Mouse (Mus musculus) MEL (cell line): ENCODE results near the gene Tspan9. TPM values are rescaled to one million over a fixed set of nuclear protein-coding genes. Genes with fewer than 3 reads are reported as not detected.

Experiments used
- DNase-seq: peaks from one replicate; pipeline ENCODE4 v3.0.0; 2011; ENCODE audit warnings: low read depth, low spot score
- H3K27ac ChIP-seq: 2 replicates; pipeline ENCODE4 v1.5.1; 2012; ENCODE audit warnings: low read depth, mild to moderate bottlenecking, control low read depth, low read length, moderate library complexity; ENCODE audit not compliant: control insufficient read depth
- H3K27me3 ChIP-seq, 2 experiments: fragments of 150-350 bp in 1 of 2; sonication (generic) in 1 of 2; 2 replicates each; pipeline ENCODE4 v1.6.1; 2012; ENCODE audit warnings: low read length in 2 of 2, mild to moderate bottlenecking in 2 of 2, improper control_type of control experiment in 1 of 2, moderate library complexity in 1 of 2; ENCODE audit not compliant: insufficient read depth in 2 of 2, control insufficient read depth in 1 of 2
- H3K36me3 ChIP-seq, 2 experiments: 2 replicates each; pipeline ENCODE4 v1.6.1; 2012 to 2014; ENCODE audit warnings: low read length in 2 of 2, improper control_type of control experiment in 1 of 2, inconsistent platforms in 1 of 2, mild to moderate bottlenecking in 1 of 2; ENCODE audit not compliant: insufficient read depth in 2 of 2, control insufficient read depth in 1 of 2
- H3K4me1 ChIP-seq, 2 experiments: fragments of 150-350 bp in 1 of 2; sonication (generic) in 1 of 2; 2 replicates each; pipeline ENCODE4 v1.6.1; 2012; ENCODE audit warnings: low read length in 2 of 2, improper control_type of control experiment in 1 of 2, mild to moderate bottlenecking in 1 of 2; ENCODE audit not compliant: insufficient read depth in 2 of 2, control insufficient read depth in 1 of 2
- H3K4me3 ChIP-seq, 2 experiments: fragments of 150-350 bp in 1 of 2; sonication (generic) in 1 of 2; 2 replicates each; pipeline ENCODE4 v1.5.1; 2012; ENCODE audit warnings: low read depth in 2 of 2, low read length in 2 of 2, mild to moderate bottlenecking in 2 of 2, moderate library complexity in 2 of 2, control low read depth in 1 of 2, improper control_type of control experiment in 1 of 2; ENCODE audit not compliant: control insufficient read depth in 1 of 2, insufficient read depth in 1 of 2
- H3K79me2 ChIP-seq: 2 replicates; pipeline ENCODE4 v1.6.1; 2012; ENCODE audit warnings: mild to moderate bottlenecking, low read length, moderate library complexity; ENCODE audit not compliant: control insufficient read depth, poor library complexity, insufficient read depth
- H3K9ac ChIP-seq: 2 replicates; pipeline ENCODE4 v1.6.1; 2012; ENCODE audit warnings: low read depth, mild to moderate bottlenecking, control low read depth, low read length, moderate library complexity; ENCODE audit not compliant: control insufficient read depth, poor library complexity, severe bottlenecking
- H3K9me3 ChIP-seq: fragments of 150-350 bp; sonication (generic); replicated peaks from 2 replicates; pipeline ENCODE4 v1.6.1; 2012; ENCODE audit warnings: mild to moderate bottlenecking, low read length, improper control_type of control experiment, moderate library complexity; ENCODE audit not compliant: insufficient read depth
- CHD1 ChIP-seq: IDR thresholded peaks from 2 replicates; pipeline ENCODE4 v1.6.1; 2012; ENCODE audit warnings: low read depth, mild to moderate bottlenecking, inconsistent platforms, low read length, improper control_type of control experiment
- E2F4 ChIP-seq: IDR thresholded peaks from 2 replicates; pipeline ENCODE4 v1.6.1; 2011; ENCODE audit warnings: low read depth, low read length, improper control_type of control experiment, borderline replicate concordance
- EP300 ChIP-seq, 2 experiments: IDR thresholded peaks; 2 replicates each; pipeline ENCODE4 v1.6.1; 2011; ENCODE audit warnings: improper control_type of control experiment in 2 of 2, low read length in 2 of 2, low read depth in 1 of 2, mild to moderate bottlenecking in 1 of 2
- GABPA ChIP-seq: IDR thresholded peaks from 2 replicates; pipeline ENCODE4 v1.6.1; 2012; ENCODE audit warnings: low read depth, mild to moderate bottlenecking, inconsistent platforms, low read length, improper control_type of control experiment, moderate library complexity
- HCFC1 ChIP-seq: IDR thresholded peaks from 2 replicates; pipeline ENCODE4 v1.6.1; 2012; ENCODE audit warnings: low read depth, mild to moderate bottlenecking, inconsistent platforms, low read length, improper control_type of control experiment, moderate library complexity
- MAFK ChIP-seq: IDR thresholded peaks from 2 replicates; pipeline ENCODE4 v1.6.1; 2011; ENCODE audit warnings: low read depth, mild to moderate bottlenecking, low read length, improper control_type of control experiment, borderline replicate concordance
- MAX ChIP-seq: IDR thresholded peaks from 2 replicates; pipeline ENCODE4 v1.6.1; 2011; ENCODE audit warnings: low read length, improper control_type of control experiment
- MAZ ChIP-seq: IDR thresholded peaks from 2 replicates; pipeline ENCODE4 v1.6.1; 2012; ENCODE audit warnings: low read depth, mild to moderate bottlenecking, inconsistent platforms, low read length, improper control_type of control experiment
- MXI1 ChIP-seq: IDR thresholded peaks from 2 replicates; pipeline ENCODE4 v1.6.1; 2011; ENCODE audit warnings: mild to moderate bottlenecking, low read depth, low read length, improper control_type of control experiment
- MYB ChIP-seq: IDR thresholded peaks from 2 replicates; pipeline ENCODE4 v1.6.1; 2011; ENCODE audit warnings: mild to moderate bottlenecking, low read depth, low read length, improper control_type of control experiment
- MYC ChIP-seq: IDR thresholded peaks from 2 replicates; pipeline ENCODE4 v1.6.1; 2011; ENCODE audit warnings: low read depth, mild to moderate bottlenecking, low read length, improper control_type of control experiment, moderate library complexity
- NELFE ChIP-seq: IDR thresholded peaks from 2 replicates; pipeline ENCODE4 v1.6.1; 2011; ENCODE audit warnings: low read depth, low read length, improper control_type of control experiment
- NRF1 ChIP-seq: IDR thresholded peaks from 2 replicates; pipeline ENCODE4 v1.6.1; 2014; ENCODE audit warnings: low read depth, mild to moderate bottlenecking, inconsistent platforms, low read length, improper control_type of control experiment, moderate library complexity; ENCODE audit not compliant: poor library complexity, insufficient read depth, severe bottlenecking
- POLR2A ChIP-seq, 2 experiments: IDR thresholded peaks; 2 replicates each; pipeline ENCODE4 v1.6.1; 2011 to 2012; ENCODE audit warnings: low read length in 2 of 2, mild to moderate bottlenecking in 2 of 2, control low read depth in 1 of 2, improper control_type of control experiment in 1 of 2, low read depth in 1 of 2, moderate library complexity in 1 of 2; ENCODE audit not compliant: control insufficient read depth in 1 of 2, insufficient read depth in 1 of 2, poor library complexity in 1 of 2
- POLR2AphosphoS2 ChIP-seq: IDR thresholded peaks from 2 replicates; pipeline ENCODE4 v1.6.1; 2011; ENCODE audit warnings: low read length, improper control_type of control experiment
- POLR2AphosphoS5 ChIP-seq: IDR thresholded peaks from 2 replicates; pipeline ENCODE4 v1.6.1; 2012; ENCODE audit warnings: low read depth, borderline replicate concordance, mild to moderate bottlenecking, inconsistent platforms, low read length, moderate library complexity, mixed read lengths
- RAD21 ChIP-seq: IDR thresholded peaks from 2 replicates; pipeline ENCODE4 v1.6.1; 2011; ENCODE audit warnings: mild to moderate bottlenecking, low read depth, low read length, improper control_type of control experiment
- SIN3A ChIP-seq: IDR thresholded peaks from 2 replicates; pipeline ENCODE4 v1.6.1; 2012; ENCODE audit warnings: low read length, improper control_type of control experiment, inconsistent platforms
- TAL1 ChIP-seq: IDR thresholded peaks from 2 replicates; pipeline ENCODE4 v1.6.1; 2012; ENCODE audit warnings: mild to moderate bottlenecking, inconsistent platforms, low read length, moderate library complexity, mixed read lengths
- TBP ChIP-seq: IDR thresholded peaks from 2 replicates; pipeline ENCODE4 v1.8.0; 2011; ENCODE audit warnings: low read depth, low read length, improper control_type of control experiment
- UBTF ChIP-seq: IDR thresholded peaks from 2 replicates; pipeline ENCODE4 v1.6.1; 2012; ENCODE audit warnings: low read depth, mild to moderate bottlenecking, inconsistent platforms, low read length, improper control_type of control experiment, moderate library complexity, borderline replicate concordance; ENCODE audit not compliant: insufficient read depth
- USF1 ChIP-seq: IDR thresholded peaks from 2 replicates; pipeline ENCODE4 v1.6.1; 2014; ENCODE audit warnings: low read depth, mild to moderate bottlenecking, inconsistent platforms, low read length, improper control_type of control experiment, moderate library complexity
- ZC3H11A ChIP-seq: IDR thresholded peaks from 2 replicates; pipeline ENCODE4 v1.6.1; 2012; ENCODE audit warnings: low read depth, mild to moderate bottlenecking, inconsistent platforms, low read length, improper control_type of control experiment
- ZKSCAN1 ChIP-seq: IDR thresholded peaks from 2 replicates; pipeline ENCODE4 v1.6.1; 2012; ENCODE audit warnings: low read depth, mild to moderate bottlenecking, inconsistent platforms, low read length, improper control_type of control experiment, moderate library complexity
- ZMIZ1 ChIP-seq: IDR thresholded peaks from 2 replicates; pipeline ENCODE4 v1.6.1; 2012; ENCODE audit warnings: low read depth, mild to moderate bottlenecking, inconsistent platforms, low read length, improper control_type of control experiment, moderate library complexity
- ZNF384 ChIP-seq: IDR thresholded peaks from 2 replicates; pipeline ENCODE4 v1.6.1; 2012; ENCODE audit warnings: low read depth, mild to moderate bottlenecking, inconsistent platforms, low read length, improper control_type of control experiment
- polyA plus RNA-seq, 2 experiments: library from polyadenylated mRNA; stranded (reverse) in 1 of 2; unstranded in 1 of 2; fragments of >175 nt in 1 of 2; fragments of >200 nt in 1 of 2; gene quantifications; 2 replicates each; pipeline versions ENCODE4 v1.2.1 to v1.2.4; 2012; ENCODE audit warnings: low replicate concordance in 2 of 2, low read depth in 1 of 2; ENCODE audit not compliant: insufficient read length in 2 of 2, insufficient read depth in 1 of 2, missing spikeins in 1 of 2
- total RNA-seq: library from RNA; depleted of rRNA; stranded (reverse); fragments of 300-350 nt; gene quantifications from 2 replicates; pipeline ENCODE4 v1.2.3, GENCODE M21; 2012

Gene Tspan9
- total and polyA plus RNA-seq, 3 experiments, result 0.08 to 3.4 TPM; not detected in 1

- Histone ChIP-seq H3K27me3 (no peaks in the 10 kb centered on the region), H3K9me3 (no peaks in the 10 kb centered on the region), H3K79me2 (no peaks in the 10 kb centered on the region), H3K9ac (no peak overlapping the region), H3K36me3 (no peaks in the 10 kb centered on the region), H3K27ac (no peak overlapping the region), H3K4me1 (no peaks in the 10 kb centered on the region), H3K4me3 (no peak overlapping the region)
- no peak for DNase-seq
- TF ChIP-seq POLR2AphosphoS2, result no peak
- TF ChIP-seq SIN3A, result no peak
- no peak for TF ChIP-seq E2F4
- no peak for TF ChIP-seq POLR2A (IDR thresholded peaks at IDR 0.05; ENCODE audit: control insufficient read depth in 1 of 2, insufficient read depth in 1 of 2, low read depth in 1 of 2, low read length in 2 of 2, poor library complexity in 1 of 2)
- TF ChIP-seq ZKSCAN1, result no peak
- no peak for TF ChIP-seq MYB
- TF ChIP-seq EP300 (IDR thresholded peaks at IDR 0.05; ENCODE audit: low read depth in 1 of 2, low read length in 2 of 2), result no peak
- TF ChIP-seq TBP, result no peak
- no peak for TF ChIP-seq GABPA
- TF ChIP-seq TAL1, result no peak
- TF ChIP-seq CHD1, result no peak
- TF ChIP-seq POLR2AphosphoS5, result no peak
Measured at GRCm38 (mm10) chr6:128085488-128086066, 57.8 kb downstream of the Tspan9 start.

DNA sequence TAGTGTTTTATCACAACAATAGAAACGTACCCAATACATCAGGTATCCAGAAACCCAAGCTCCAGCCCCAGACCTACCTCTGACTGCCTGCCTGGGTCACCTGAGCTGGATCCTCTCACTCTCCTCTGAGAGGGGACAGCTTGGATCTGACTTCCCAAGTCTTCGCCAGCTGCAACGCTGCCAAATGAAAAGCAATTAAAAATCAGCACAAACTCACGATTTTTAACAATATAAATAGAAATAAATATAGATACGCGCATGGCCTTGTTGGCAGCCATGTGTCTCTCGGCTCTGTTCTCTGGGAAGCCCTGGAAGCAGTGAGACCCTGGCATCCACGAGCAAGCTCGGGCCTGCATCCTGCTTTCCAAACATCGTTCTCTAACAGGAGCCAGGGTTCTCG, 60.1 kb downstream of the Tspan9 start:
- no peak for DNase-seq
- no peak overlapping the region for H3K9ac ChIP-seq
- TF ChIP-seq HCFC1, result no peak
- TF ChIP-seq TAL1, result no peak
- no peak for TF ChIP-seq ZNF384
- TF ChIP-seq MAX, result no peak
- TF ChIP-seq MAFK, result no peak
- TF ChIP-seq ZC3H11A, result no peak
- no peak for TF ChIP-seq E2F4
- no peak for TF ChIP-seq MYC
- TF ChIP-seq MXI1, result no peak
- no peak for TF ChIP-seq NRF1
- TF ChIP-seq MAZ, result no peak
- no peak for TF ChIP-seq NELFE
- no peak for TF ChIP-seq POLR2AphosphoS2
- no peak for TF ChIP-seq UBTF
- no peak for TF ChIP-seq USF1
- no peak for TF ChIP-seq ZMIZ1
- TF ChIP-seq CHD1, result no peak
- no peak for TF ChIP-seq EP300 (IDR thresholded peaks at IDR 0.05; ENCODE audit: low read depth in 1 of 2, low read length in 2 of 2)
- TF ChIP-seq RAD21, result no peak
- no peaks in the 10 kb centered on the region for H3K27me3 ChIP-seq
- H3K27ac ChIP-seq, result no peak overlapping the region
- no peaks in the 10 kb centered on the region for H3K4me1 ChIP-seq
- H3K36me3 ChIP-seq, result no peaks in the 10 kb centered on the region
- H3K4me3 ChIP-seq, result no peak overlapping the region
- H3K79me2 ChIP-seq, result no peaks in the 10 kb centered on the region
- H3K9me3 ChIP-seq, result no peaks in the 10 kb centered on the region
